Mouse (Mus musculus) urinary bladder, postnatal 14 days (tissue): ENCODE data around the gene Itm2a.

ENCODE experiments used
- DNase-seq: peaks from one replicate; pipeline ENCODE4 v3.0.0; 2021; ENCODE audit warnings: low spot score

The Itm2a gene

GRCm38 (mm10) chrX:107402915-107403912, at the start of gene Itm2a:
Gene Itm2a (minus strand): TSS chrX:107403376.
- peak; percentile 21 for DNase-seq

DNA sequence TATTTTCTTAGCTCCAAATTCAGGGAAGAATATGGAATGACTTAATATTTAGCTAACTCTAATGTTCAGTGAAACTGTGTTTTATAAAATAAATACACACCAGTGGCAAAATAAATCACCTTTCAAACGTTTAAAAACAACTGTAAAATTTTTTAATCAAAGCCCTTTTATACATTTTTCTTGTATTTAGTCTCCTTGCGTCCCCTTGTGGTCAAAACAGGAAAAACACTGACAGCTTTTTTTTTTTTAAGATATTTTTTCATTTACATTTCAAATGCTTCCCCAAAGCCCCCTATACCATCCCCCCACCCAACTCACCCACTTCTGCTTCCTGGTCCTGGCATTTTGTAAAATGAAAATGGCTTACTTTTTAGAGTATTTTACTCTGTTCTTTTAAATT, 32.7 kb upstream of the Itm2a start:
- DNase-seq: no peak

DNA sequence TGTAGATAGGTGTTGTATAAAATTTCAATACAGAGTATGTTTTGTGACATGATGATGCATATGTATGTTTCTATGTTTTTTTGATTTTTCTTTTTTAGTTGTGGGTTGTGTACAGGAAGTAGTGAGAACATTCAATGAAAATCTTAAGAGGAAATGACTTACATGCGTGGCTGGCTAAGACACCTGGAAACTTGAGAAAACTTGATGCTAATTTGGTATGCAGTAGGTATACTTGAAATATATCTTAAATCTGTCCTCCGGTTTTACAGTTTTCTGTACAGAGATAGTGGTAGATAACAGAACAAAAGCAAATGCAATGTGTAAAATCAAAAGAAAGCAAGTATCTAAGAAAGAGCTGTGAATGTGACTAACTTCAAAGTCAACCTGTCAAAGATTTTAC, 18.1 kb upstream of the Itm2a start:
- DNase-seq: no peak

GRCm38 (mm10) chrX:107417345-107417744, 14.2 kb upstream of the Itm2a start:
- DNase-seq: no peak

GRCm38 (mm10) chrX:107415999-107416398, 12.8 kb upstream of the Itm2a start:
- DNase-seq: no peak

- DNase-seq: peak; percentile 2
Measured at GRCm38 (mm10) chrX:107402481-107402880, 695 bp downstream of the Itm2a start.

DNA sequence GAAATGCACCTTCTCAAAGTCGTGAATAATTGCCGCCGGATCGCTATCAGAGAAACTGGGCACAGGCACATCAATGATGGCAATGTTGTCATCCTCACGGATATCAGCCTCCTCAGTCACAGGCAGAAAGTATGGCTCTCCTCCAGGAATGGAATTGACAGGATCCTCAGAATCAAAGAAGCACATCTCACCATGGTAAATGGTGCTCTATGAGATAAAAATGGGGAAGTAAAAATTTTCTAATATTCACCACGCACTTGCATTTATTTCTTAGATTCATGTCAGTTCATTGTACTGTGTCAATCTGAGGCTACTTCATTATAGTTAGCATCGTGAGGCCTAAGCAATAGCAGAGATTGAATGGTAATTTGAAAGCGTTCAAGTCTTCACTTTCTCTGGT, 4.1 kb downstream of the Itm2a start:
- no peak for DNase-seq

DNA sequence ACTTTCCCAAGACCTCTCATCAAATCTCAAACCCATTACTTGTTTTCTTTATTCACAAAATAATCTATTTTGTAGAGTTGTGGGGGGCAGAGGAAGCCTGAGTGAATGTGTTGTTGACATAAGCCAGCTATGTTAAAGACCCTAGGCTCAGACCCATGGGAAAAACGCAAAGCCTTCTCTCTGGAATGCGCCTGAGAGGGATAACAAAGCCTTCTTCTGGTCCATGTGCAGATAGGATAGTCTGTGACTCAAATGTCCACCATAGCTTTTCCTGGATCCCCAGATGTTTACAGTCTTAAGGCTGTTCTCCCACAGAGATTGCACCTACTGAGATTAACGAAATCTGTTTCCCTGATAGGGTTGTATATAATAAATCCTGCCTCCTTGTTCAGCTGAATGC, 9.9 kb downstream of the Itm2a start:
- no peak for DNase-seq

GRCm38 (mm10) chrX:107375329-107375728, 27.8 kb downstream of the Itm2a start:
- no peak for DNase-seq
